Mouse (Mus musculus): ENCODE data around the gene Pcnx3. TPM values are rescaled to one million over a fixed set of nuclear protein-coding genes. Genes with fewer than 3 reads are reported as not detected.
A peak's percentile ranks its signal among the peaks of the same experiment; 100 is the strongest.

The Pcnx3 gene
- polyA plus RNA-seq, 2 experiments from 2014 or later: 20.6 to 21.7 TPM

- no peak for ATAC-seq
Measured at GRCm38 (mm10) chr19:5668372-5668771, 20.3 kb downstream of the Pcnx3 start.

DNA sequence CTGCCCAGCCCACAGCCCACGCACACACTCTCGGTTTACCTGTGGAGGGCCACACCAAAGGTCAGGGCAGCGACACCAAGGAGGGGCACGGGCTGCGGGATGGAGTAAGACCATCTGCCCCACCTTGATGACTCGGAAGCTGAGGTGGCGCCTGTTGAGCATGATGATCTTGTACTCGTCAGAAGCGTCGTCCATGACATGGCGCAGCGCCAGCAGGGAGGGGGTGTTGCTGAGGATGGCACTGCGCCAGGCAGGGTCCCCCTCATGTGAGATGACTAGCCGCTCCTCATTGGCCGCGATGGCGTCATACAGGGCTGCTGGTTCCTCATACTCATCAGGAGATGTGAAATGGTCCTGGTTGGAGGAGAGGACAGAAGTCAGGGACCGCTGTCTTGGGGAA is 22.3 kb downstream of the Pcnx3 start:
- no peak for ATAC-seq

- ATAC-seq: no peak
Measured at GRCm38 (mm10) chr19:5665465-5665864, 23.2 kb downstream of the Pcnx3 start.

GRCm38 (mm10) chr19:5664669-5665257 is 23.9 kb downstream of the Pcnx3 start:
- ATAC-seq: no peak

- ATAC-seq: peak; percentile 73
Measured at GRCm38 (mm10) chr19:5662981-5663913, 25.5 kb downstream of the Pcnx3 start, which contains the start of gene Sipa1. Gene Sipa1, minus strand, starts transcription at chr19:5663707.

- ATAC-seq: peak; percentile 66
Measured at GRCm38 (mm10) chr19:5662310-5662709, 26.4 kb downstream of the Pcnx3 start.

DNA sequence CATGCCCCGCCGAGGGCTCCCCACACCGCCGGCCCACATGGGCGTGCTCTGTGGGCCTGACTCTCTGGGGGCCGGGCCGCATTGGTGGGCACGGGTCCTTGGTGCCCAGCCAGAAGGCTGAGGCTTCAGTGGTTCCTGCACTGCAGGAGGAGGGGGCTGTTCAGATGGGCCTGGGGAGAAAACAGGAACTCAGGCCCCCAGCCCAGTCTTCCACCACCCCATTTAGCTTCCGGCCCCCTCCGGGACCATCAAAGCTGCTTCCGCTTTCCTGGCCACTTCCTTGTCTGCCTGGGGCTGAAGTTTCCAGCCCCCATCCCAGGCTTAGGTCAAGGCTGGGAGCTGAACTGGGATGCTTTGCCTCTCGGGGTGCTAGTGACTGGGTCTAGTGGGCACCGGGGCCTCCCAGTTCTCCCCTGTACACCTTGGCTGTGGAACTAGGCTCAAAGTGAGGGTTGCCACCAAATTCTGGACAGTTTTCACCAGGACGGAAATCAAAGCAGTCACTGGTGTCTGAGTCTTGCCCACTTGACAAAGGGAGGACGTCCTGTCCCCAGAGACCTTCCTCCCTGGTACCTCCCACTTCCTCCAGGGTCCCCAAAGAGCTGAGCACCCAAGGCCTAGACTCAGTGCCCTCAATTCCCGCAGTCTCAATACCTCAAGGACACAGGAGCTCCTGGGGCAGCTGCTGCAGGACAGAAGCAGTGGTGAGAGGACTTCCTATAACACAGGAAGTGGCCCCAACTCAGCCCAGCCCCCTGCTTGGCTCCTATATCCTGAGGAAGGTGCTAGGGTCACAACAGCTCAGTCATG is 27.6 kb downstream of the Pcnx3 start:
- peak; percentile 16 for ATAC-seq

GRCm38 (mm10) chr19:5654720-5655298 is 33.9 kb downstream of the Pcnx3 start:
- no peak for ATAC-seq

DNA sequence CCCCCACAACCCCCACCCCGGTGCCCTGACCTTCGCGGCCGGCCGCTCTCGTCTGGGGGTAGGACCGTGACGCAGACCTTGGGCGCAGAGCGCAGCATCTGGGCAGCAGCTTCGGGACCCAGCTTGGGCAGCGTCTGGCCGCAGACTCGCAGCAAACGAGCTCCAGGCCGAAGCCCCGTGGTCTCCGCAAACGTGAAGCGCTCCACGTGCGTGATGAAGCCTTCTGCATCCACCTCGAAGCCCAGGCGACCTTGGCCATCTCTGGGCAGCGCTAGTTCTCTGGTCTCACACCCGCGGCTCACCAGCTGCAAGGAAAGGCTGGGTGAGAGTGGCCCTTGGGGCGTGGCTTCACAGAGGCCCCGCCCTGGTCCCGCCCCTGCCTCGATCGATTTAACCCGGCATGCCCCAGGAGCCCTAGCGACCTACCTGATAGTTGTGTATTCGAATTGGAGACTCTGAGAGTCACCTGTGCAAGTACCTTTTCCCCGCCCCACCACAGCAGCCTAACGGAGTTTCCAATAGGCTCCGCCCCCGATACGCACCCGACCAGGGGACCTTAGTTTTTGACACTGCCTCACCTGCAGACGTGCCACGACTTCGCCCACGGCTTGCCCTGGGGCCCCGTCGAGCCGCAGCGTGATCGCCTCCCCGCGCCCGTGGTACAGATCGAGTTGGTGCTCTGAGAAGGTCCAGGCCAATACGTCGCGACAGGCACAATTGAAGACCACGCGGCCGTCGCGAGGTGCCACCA is 34.6 kb downstream of the Pcnx3 start:
- ATAC-seq: no peak

DNA sequence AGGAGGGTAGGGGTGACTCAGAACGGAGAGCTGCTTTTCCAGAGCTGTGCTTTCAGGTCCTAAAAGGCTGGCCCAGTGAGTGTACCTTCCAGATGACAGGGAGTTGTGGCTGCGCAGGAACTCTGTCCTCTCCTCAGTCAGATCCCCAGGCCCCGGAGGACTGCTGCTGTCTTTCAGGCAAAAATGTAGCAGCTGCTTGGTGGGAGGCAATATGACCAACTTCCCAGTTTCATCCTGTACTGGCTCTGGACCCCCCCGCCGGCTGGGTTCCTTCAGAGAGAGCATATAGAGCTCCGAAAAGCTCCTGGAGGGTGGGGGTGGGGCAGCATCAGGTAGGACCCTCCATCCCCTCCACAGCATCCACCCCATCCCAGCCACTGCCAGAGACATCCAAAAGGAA is 36.1 kb downstream of the Pcnx3 start:
- no peak for ATAC-seq

GRCm38 (mm10) chr19:5651502-5652274 is 37.0 kb downstream of the Pcnx3 start:
- ATAC-seq: no peak

DNA sequence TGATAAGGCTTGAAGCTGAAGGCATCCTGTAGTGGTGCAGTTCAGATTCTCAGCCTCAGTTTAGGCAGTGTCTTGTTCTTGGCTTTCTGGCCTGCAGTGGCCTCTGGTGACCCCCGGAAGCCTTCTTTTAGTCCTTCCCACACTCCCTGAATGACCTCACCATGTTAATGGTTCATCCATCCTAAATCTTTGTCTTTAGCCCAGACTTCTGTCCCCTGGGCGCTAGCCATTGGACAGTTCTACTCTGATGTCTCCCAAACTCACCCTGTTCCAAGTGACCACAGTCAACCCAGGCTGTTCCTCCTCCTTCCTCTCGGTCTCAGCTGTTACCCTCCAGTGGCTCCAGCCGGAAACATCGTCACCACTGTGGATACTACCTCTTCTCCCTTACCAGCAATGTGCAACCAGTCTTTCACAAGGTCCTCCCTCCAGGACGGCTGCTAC is 39.4 kb downstream of the Pcnx3 start:
- ATAC-seq: peak; percentile 29

DNA sequence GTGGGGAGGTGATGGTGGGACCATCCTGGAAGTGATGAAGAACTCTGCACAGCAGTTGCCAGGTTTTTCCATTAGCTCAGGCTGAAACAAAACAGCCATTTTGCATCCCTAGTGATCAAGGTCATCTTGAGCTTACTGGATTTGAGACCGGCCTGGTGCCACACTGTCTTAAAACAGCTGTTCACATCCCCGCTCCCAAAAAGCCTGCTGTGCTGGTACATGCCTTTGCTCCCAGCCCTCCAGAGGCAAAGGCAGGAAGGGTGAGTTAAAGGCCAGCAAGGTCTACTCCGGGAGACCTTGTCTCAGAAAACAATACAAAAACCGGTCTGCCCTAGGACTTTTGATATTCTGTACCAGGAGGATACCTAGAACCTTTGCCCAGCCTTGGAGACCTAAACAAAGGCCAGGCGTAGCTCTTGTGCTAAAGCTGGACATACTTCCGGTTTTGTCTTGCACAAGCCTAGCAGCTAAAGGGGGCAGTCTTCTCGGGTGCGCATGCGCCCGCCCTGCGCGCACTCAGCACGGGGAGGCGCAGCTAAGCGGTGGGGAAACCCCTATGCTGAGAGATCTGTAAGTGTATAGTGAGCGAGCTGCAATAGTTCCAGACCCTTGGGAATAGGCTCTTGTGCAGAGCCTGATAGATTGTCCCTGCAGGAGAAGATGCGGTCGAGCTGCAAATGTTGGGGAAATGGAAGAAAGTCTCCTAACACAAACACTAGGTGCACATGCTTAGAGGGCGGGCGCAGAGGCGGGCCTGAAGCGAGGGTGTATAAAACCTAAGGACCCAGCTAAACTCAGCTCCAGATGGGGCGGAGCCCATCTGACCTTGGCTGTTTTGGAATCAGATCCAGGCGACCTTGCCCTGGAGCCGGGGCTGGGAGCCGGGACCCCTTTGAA is 40.1 kb downstream of the Pcnx3 start:
- peak; percentile 88 for ATAC-seq

DNA sequence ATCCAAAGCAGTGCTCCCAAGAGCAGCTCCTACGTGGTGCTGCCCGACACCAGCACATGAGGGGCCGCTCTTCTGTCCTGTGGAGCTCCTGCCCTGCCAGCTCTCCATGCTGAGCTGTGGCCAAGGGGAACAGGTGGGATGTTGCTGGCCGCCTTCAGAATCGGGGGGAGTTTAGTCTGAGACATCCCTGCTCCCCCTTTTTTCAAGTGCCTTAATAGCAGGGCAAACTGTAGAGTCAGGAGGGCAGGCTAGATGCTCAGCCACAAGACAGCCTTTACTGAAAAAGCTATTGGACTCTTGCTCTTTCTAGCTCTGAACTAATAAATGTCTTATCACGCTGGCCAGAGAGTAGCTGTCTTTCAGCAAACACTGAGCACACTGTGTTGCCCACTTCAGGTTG is 40.9 kb downstream of the Pcnx3 start:
- no peak for ATAC-seq

GRCm38 (mm10) chr19:5646731-5647330 is 41.9 kb downstream of the Pcnx3 start:
- ATAC-seq: no peak

- ATAC-seq: no peak
Measured at GRCm38 (mm10) chr19:5645280-5645679, 43.4 kb downstream of the Pcnx3 start.

DNA sequence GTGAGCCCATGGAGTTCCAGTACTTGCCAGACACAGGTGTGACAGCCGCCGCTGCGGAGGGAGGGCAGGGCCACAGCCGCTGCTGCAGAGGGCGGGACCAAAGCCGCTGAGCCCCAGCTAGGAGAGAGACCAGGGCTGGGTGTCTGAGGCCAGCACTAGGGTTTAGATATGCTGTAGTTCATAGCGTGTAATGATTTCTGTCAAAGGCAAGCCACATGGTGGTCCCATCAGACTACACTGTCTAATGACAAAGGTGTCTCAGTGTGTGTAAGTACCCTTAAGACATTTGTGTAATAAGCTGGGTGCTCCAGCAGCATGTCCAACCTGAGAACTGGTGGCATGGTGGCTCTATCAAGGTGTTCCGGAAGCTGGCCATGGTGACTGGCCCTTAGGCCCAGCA is 47.1 kb downstream of the Pcnx3 start:
- no peak for ATAC-seq

DNA sequence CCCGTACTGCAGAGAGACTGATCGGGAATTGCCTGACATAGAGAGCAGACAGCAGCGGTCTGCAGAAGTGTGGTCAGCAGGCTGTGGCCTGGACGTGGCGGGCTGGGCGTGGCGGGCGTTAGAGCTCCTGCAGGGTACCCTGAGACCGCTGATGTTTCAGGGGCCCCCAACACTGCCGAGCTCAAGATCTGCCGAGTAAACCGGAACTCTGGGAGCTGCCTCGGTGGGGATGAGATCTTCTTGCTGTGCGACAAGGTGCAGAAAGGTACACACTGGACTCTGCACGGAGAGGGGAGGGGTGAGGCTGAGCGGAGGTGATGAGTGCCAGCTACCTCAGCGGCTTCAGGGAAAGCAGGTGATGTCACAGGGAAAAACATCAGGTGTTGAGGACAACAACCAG is 47.7 kb downstream of the Pcnx3 start:
- no peak for ATAC-seq

DNA sequence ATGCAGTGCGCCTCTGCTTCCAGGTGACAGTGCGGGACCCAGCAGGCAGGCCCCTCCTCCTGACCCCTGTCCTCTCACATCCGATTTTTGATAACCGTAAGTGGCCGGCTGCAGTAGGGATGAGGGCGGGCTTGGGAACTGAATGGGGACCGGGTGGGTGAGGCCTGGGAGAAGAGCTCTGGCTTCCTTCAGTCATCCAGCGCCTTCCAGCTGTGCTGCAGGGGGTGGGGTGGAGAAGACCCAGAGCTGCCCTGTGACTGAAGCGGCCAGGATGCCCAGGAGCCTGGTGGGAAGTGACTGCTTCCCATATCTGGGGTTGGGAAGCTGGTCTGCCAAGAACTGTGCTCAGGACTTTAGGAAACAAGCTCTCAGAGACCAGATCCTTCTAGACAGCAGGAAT is 48.4 kb downstream of the Pcnx3 start:
- no peak for ATAC-seq
